Mouse (Mus musculus): Measurements from ENCODE around the gene Jhy.
A peak's percentile ranks its signal among the peaks of the same experiment; 100 is the strongest.

Gene Jhy

DNA sequence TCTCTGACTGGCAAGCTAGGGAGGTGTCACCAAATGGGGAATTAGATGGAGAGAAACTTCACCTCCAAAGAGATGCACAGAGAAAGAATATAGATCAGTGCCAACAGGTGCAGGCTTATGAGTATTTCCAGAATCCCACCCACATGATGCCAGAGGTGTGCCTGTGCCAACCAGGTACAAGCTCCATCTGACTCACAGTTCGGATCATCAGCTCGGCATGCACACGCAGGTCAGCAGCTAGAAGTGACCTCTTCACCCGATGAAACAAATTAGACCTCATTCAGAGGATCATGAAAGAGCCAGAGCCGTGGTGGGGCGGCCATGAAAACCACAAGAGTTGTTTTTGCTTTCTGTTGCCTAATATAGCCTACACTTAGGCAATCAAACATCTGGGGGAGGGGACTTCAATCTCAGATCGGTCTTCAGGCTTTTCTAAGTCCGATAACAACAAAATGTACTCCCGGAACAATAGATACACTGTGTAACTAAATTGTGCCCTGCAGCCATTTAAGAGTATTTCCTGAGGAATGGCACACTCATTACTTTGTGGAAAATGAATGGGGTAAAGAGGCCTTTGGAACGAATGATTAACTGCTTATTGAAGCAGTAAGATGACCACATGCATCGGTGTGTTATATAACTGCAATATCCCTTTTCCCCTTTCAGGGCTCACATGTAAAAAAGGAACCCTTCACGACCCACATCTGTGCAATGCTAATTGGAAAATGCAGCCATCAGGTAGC is 45.9 kb downstream of the Jhy start:
- DNase-seq = peak; percentile 67

DNA sequence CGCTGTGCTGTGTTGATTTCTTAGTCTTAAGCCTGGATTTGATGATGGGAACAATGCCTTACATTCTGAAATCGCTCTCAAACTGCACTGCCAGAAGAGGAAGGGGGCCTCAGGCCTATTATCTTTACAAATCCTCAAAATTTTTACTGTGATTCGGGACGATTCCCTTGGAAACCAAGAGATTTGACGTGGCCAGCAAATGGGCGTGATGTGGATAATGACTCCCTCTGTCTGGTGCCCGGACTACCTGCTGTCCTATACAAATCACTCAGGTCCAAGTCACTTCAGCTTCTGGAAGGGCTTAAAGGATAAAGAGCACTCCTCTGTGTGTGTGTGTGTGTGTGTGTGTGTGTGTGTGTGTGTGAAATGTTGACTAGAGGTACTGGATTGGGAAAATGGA is 55.0 kb downstream of the Jhy start:
- no peak for DNase-seq

DNA sequence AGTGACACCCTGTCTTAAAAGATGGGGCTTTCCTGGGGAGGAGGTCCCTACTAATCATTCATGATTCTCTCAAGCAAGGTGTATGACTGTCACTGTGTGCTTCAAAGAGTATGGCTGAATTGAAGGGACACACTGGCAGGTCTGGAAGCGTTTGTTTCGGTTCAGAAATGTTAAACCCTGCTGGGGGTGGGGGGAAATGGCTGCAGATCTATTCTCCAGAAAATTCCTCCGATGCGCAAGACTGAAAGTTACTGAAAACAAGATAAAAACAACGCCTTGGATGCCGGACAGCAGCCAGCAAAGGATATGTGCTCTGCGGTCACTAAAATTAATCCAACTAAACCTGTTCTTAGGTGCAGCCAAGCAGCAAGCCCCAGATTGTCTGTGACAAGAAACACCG is 55.5 kb downstream of the Jhy start:
- DNase-seq = no peak

GRCm38 (mm10) chr9:40907413-40907812 is 56.5 kb downstream of the Jhy start:
- DNase-seq = peak; percentile 64

GRCm38 (mm10) chr9:40892456-40892855 is 71.5 kb downstream of the Jhy start:
- DNase-seq = no peak

DNA sequence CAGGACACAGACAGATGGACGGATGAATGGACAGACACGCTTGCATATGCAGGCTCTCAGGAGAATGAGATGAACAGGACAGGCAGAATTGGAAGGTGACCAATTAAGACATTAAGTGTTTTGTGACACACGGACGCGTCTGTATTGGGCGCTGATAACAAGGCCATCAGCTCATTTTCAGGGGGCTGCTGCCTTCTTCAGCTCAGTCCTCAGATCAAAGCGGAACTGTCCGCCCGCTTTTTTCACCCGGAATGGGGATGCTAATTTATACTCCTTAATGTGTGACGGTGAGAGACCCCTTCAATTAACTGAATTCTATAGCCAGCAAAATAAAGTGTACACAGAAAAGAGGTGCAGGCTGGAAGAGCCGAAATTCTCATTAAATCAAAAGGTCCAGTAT is 74.5 kb downstream of the Jhy start:
- DNase-seq = no peak

DNA sequence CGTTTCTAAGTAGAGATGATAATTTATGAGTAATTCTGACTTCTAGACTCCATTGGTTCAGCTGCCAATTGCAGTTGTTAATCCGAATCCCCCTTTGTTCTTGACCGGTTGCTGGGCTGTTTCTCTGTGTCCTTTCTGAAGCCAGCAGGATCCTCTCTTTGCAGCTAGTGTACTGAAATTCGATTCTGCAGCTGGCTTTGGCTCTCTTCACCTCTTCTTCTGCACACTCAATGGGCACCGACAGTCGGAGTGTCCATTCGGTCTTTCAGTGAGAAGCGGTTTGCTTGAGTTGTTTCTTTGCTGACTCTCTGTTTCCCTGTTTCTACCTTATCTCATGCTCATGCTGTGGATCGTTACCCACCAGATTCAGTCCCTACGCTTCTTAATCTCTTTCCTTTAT is 78.2 kb downstream of the Jhy start:
- DNase-seq = no peak

DNA sequence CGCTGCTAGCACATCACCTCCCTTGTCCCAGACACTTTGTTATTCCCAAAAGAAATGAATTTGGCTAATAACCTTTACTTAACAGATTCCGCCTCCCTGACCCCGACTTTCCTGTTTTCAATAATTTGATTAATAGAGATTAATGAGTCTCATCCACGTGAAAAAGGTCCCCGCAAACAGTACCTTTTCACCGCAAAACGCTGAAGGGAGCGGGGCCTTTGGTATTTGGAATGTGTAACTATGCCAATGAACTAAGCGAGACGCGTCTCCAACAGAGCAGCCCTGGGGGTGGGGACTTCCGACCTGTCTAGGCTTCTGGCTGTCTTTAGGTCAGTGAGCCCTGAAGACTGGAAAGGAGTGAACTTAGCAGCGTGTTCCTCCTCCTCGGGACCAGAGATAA is 84.9 kb downstream of the Jhy start:
- no peak for DNase-seq

DNA sequence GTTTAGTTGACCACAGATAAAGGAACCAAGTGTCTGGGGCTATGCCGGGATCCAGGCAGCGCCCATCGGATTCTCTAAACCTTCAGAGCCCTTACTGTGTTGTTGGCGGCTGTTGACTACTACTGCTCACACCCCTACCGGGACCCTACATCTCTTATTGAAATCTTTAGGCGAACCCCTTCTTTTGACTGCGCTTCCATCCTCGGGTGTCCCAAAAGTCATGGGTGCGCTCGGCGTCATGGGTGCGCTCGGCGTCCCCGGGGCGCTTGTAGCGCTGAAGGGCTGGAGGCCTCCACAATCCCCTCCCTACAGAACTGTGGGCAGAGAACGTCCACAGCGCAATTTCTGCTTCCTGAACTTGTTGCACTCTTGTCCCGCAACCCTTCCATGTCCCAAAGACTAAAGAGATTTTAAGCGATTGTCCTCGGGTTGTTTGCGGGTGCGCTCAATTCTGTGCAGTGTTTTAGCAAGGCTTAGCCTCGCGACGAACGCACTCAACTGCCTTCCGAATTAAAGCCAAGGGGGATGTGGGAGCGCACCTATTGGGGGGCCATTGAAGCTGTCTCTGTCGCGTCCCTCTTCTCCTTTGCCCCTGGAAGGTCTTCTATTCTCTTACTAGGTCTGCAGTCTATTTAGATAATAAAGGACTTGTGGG is 85.5 kb downstream of the Jhy start:
- no peak for DNase-seq

DNA sequence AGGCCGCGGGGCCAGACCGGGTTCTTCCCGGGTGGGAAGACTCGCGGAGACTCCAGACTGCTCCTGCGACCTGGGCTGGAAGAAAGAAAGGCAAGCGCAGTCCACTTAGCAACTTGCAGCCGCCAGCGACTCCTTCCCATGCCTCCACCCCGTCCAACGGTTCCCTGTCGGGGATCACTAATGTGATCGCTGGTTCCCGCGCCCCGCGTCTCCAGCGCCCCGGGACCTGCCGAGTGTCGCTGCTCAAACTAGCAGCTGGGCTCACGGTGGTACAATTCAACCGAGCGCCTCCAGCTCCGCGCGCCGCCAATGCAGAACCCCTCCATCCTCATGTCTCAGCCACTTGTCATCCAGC is 86.1 kb downstream of the Jhy start:
- no peak for DNase-seq

DNA sequence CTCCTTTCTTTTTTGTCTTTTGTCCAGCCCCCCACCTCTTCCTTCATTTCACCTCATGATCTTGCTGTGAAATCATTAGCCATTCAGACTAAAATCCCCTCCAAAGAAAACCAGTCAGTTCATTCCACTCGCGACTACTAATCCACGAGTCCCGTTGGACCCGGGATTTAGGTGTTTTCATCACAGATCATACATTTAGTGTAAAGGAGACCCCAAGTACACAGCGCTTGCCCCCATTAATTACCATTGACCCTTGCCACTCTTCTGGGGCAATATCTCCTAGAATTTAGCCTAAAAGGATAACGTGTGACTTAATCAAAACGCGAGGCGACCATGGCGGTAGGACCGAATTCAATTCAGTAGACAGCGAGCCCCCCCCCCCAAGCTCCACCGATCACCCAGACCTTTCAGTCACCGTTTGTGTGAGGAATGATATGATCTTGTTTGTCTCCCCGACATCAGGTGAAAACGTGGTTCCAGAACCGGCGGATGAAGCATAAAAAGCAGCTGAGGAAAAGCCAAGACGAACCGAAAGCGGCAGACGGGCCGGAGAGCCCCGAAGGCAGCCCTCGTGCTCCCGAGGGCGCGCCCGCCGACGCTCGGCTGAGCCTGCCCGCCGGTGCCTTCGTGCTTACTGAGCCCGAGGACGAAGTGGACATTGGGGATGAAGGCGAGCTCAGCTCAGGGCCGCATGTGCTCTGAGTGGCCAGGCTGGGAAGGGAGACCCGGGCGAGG is 86.6 kb downstream of the Jhy start:
- no peak for DNase-seq

GRCm38 (mm10) chr9:40876693-40877092 is 87.2 kb downstream of the Jhy start:
- no peak for DNase-seq

- no peak for DNase-seq
Observed at GRCm38 (mm10) chr9:40876164-40876563, 87.8 kb downstream of the Jhy start.

DNA sequence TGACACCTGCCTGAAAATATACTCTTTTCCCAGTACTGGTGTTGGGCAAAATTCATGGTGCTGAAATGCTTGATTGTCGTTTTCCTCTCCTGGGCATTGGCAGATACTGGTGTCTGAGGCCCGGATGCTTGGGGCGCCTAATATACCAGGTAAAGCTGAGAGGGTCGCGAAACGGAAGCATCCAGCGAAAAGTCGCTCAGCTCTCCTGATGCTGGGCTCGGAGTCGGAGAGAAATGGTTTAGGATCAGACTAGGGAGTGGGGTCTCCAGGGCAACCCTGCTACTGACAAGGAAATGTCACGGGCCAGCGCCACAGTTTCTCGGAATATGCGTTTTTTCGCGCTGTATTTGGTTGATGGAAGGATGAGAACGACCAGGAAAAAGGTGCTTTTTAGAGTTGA is 88.5 kb downstream of the Jhy start:
- no peak for DNase-seq

DNA sequence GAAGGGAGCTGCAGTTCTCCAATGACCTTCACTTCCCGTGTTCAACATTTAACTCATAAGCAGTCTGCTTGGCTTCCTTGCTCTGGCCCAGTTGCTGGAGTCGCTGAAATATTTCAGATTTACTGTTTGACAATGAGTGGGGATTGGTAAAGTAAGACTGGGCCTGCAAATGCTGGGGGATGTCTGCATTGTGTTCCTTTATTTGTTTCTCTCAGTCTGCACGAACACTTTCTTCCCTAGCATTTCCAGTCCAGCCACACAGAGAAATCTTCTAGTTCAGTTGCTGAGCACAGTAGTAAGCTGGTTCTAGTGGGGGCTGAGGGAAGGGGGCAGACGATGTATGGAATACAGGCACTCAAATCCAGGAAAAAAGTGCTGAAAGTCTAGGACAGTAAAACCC is 89.0 kb downstream of the Jhy start:
- no peak for DNase-seq

DNA sequence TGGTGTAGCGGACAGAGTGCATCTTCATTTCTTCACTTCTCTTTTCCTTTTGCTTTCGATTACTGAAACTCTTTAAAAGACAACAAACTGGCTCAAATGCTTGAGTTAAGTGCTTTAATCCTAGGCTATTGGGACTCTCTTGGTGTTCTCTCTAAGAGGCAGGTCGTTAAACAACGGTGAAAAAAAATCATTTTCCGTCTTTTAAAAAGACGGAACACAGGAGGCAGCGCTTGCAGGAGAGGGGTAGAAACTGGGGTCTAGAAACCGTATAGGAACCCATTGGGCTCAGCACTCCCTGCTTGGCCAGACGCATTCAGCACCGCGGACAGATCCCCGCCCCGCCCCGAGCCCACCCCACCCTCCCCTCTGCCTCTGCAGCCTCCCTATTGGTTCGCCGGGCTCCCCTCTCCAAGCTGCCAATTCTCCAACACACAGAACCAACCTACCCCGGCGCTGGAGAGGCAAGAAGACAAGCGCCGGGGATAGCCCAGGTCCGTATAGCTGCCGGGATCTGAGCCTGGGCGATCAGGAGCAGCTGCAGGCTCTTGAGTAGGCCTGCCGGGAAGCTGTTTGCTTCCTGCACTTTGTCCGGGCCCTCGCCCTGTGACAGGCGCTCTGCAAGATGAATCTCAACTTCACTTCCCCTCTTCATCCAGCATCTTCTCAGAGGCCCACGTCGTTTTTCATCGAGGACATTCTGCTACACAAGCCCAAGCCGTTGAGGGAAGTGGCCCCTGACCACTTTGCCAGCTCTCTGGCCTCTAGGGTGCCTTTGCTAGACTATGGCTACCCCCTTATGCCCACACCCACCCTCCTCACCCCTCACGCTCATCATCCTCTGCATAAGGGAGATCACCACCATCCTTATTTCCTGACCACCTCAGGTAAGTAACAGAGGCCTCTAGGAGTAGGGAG is 90.1 kb downstream of the Jhy start, which contains the start of gene Bsx:
Gene Bsx (plus strand): TSS at position 572 of the 915 bp plus-strand sequence.
- no peak for DNase-seq

- DNase-seq = no peak
Observed at GRCm38 (mm10) chr9:40872156-40872478, 91.8 kb downstream of the Jhy start.

DNA sequence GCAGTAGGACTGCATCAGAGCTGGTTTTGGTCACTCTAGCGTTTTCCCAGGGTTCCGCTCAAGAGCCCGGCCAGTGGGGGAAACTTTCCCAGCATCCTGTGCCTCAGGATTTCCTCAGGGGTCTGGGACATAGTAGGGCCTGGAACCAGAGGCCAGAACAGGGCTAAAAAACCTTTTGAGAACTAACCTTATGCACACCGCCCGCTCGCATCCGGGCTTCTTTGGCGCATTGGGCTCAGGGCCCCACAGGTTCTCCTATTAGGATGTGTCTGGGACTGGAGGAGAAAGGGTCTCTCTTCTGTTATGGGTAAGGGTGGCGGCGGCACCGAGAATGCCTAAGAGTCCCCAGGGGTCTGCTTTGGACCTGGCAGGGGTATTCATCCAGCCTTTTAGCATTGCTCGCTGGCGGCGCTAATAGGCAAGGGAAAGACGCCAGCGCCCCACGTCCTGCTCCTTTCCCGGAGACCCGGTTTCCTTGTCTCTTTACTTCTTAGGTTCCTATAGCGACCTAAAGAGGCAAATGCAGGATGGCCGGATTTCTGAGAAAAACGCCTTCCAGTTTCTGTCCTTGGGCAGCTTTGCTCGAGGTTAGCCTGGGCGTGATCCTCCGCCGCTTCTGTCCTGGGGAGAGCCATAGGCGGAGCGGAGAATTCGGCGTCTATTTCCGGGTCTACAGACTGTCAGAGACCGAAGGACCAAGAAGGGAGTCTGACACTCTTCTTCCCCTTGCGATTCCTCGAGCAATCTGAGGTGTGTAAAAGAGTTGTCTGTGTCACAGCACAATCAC is 92.4 kb downstream of the Jhy start:
- DNase-seq = no peak

DNA sequence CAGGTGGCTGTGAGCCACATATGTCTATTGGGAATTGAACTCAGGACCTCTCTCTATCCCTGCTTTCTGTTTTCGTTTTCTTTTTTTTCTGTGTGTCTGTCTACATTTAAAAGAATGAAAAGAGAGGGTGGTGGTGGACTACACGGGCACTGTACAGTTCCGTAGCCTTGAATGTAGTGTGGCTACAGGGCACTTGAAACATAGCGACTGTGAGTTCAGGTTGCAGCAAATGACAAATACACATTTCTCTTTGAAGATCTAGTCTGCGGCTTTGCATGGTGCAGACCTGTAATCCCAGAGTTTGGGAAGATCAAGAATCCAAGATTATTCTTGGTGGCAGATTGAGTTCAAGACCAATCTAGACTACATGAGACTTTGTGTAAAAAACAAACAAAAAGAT is 93.6 kb downstream of the Jhy start:
- DNase-seq = no peak

- DNase-seq = no peak
Observed at GRCm38 (mm10) chr9:40859196-40859595, 104.7 kb downstream of the Jhy start.

DNA sequence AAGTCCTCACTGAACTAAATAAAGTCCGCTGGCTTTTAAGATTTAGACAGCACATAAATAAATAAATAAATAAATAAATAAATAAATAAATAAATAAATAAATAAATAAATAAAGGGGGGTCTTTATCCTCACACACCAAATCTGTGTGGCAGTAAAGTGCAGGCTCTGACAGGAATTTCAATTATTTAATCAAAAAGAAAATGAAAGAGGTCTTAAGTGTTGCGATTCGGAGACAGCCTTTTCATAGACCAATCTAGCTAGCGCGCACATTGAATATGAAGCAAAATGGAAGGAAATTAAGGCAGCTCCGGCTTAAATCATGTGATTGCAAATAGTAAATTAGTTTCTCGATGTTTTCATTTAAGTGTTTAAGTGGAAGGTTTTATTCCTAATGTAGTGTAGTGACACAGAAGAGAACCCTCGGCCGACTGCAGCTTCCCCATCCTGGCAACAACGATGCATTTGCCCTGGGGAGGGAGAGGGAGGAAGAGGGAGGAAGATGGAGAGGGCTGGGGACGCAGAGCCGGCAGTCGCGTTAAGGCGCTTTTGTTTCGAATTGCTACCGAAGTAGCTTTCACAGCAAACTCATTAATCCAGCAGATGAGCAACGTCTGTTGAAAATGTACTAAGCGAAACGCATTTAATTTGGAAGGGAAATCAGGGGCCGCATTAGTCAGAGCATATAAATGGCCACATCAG is 105.3 kb downstream of the Jhy start:
- DNase-seq = no peak

- DNase-seq = no peak
Observed at GRCm38 (mm10) chr9:40851515-40851914, 112.4 kb downstream of the Jhy start.
